8 mouse cellular contexts compared by ENCODE assay signal in the genomic region with DNA sequence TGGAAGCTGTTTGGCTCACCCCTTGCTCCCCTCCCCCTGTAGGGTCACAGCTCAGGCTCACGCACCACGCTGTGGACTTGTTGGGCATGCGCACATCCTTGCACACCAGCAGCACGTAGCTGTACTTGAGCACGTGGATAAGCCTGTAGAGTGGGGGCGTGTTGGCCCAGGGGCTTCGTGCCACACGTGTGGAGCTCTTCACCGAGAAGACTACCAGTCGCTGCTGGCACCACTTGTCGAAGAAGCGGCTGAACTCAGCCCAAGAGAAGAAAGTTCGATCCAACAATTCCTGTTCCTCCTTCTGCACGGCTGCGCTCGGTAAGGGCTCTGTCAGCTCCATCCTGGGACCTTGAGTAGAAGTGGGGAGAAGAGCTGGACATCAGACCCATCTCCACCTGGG. TPM values are rescaled to one million over a fixed set of nuclear protein-coding genes. Genes with fewer than 3 reads are reported as not detected.
DNase-seq lines count a peak whose midpoint lies in the region; ATAC-seq and TF ChIP-seq lines count a peak whose summit lies in the region.

A gene (plus strand): TSS at position 203 of the 400 bp plus-strand sequence.

- H3K9ac ChIP-seq in kidney, postnatal 0 days (ENCODE audit: low read depth, low read length) = peak within 1 kb of the TSS; percentile 72
- peak within 1 kb of the TSS; percentile 75 for H3K9ac ChIP-seq in embryonic facial prominence, embryonic 12.5 days
- peak within 1 kb of the TSS; percentile 91 for H3K9ac ChIP-seq in midbrain, embryonic 16.5 days (ENCODE audit: low read depth, low read length)

- POLR2A ChIA-PET in Patski (lab: Charles Lee) = interaction anchor here (1.6 kb wide), 1 partner anchor 10 kb away, joined by 6 read pairs; no protein-coding TSS in a partner anchor

- H3K4me3 ChIP-seq in kidney, postnatal 0 days (replicated peaks; ENCODE audit: low read depth, low read length) = peak within 1 kb of the TSS; percentile 62
- H3K4me3 ChIP-seq in embryonic facial prominence, embryonic 12.5 days = peak within 1 kb of the TSS; percentile 64
- peak within 1 kb of the TSS; percentile 77 for H3K4me3 ChIP-seq in midbrain, embryonic 16.5 days (ENCODE audit: low read depth, low read length)

- H3K4me2 ChIP-seq in kidney, postnatal 0 days (ENCODE audit: low read length) = peak within 1 kb of the TSS; percentile 58
- H3K4me2 ChIP-seq in embryonic facial prominence, embryonic 12.5 days (replicated peaks) = peak within 1 kb of the TSS; percentile 59
- peak within 1 kb of the TSS; percentile 62 for H3K4me2 ChIP-seq in midbrain, embryonic 16.5 days (ENCODE audit: low read length)

- 0 out of 2 replicates have a peak, but pooled peaks cover 3% of the 10 kb centered on the region for H3K36me3 ChIP-seq in kidney, postnatal 0 days (ENCODE audit: insufficient read depth, low read length)
- peaks cover 49% of the 10 kb centered on the region for H3K36me3 ChIP-seq in embryonic facial prominence, embryonic 12.5 days
- peaks cover 36% of the 10 kb centered on the region for H3K36me3 ChIP-seq in midbrain, embryonic 16.5 days (ENCODE audit: control insufficient read depth, insufficient read depth, low read length)

- ATAC-seq in kidney, postnatal 0 days (replicated peaks; ENCODE audit: low FRiP score, low read depth) = no peak
- no peak for ATAC-seq in Patski
- ATAC-seq in embryonic facial prominence, embryonic 12.5 days (ENCODE audit: insufficient number of reproducible peaks, insufficient read depth, low FRiP score, low TSS enrichment) = no peak
- ATAC-seq in inflammation-experienced regulatory T-cells, adult 6 months = no peak
- ATAC-seq in midbrain, embryonic 16.5 days = no peak

- TF ChIP-seq CTCF in kidney, postnatal 0 days (IDR thresholded peaks at IDR 0.05; ENCODE audit: low read depth) = no peak
- TF ChIP-seq CTCF in Patski (IDR thresholded peaks at IDR 0.05) = no peak

- no peaks in the 10 kb centered on the region for H3K9me3 ChIP-seq in kidney, postnatal 0 days (replicated peaks; ENCODE audit: low read length)
- H3K9me3 ChIP-seq in embryonic facial prominence, embryonic 12.5 days = peaks cover 3% of the 10 kb centered on the region; the same call in 1 of the 2 replicates
- no peaks in the 10 kb centered on the region; the same call in 1 of the 2 replicates for H3K9me3 ChIP-seq in midbrain, embryonic 16.5 days (replicated peaks; ENCODE audit: control insufficient read depth, low read length, poor library complexity, severe bottlenecking)

- peak within 1 kb of the TSS; percentile 77 for H3K27ac ChIP-seq in kidney, postnatal 0 days
- H3K27ac ChIP-seq in embryonic facial prominence, embryonic 12.5 days = peak within 1 kb of the TSS; percentile 87
- peak within 1 kb of the TSS; percentile 93 for H3K27ac ChIP-seq in midbrain, embryonic 16.5 days (ENCODE audit: low read length)

- WGBS in kidney, postnatal 0 days = 96% methylated on average over 16 of the region's 16 CpGs
- 97% methylated on average over 16 of the region's 16 CpGs for WGBS in embryonic facial prominence, embryonic 12.5 days
- WGBS in midbrain, embryonic 16.5 days = 96% methylated on average over 16 of the region's 16 CpGs

- H3K4me1 ChIP-seq in kidney, postnatal 0 days (replicated peaks; ENCODE audit: insufficient read depth, low read length) = no peaks in the 10 kb centered on the region
- peaks cover 7% of the 10 kb centered on the region; the same call in 1 of the 2 replicates for H3K4me1 ChIP-seq in embryonic facial prominence, embryonic 12.5 days
- peaks cover 6% of the 10 kb centered on the region for H3K4me1 ChIP-seq in midbrain, embryonic 16.5 days (ENCODE audit: control insufficient read depth, insufficient read depth, low read length)

- no peak for DNase-seq in kidney, postnatal 0 days (ENCODE audit: low spot score)
- DNase-seq in kidney, adult 18-20 months = no peak
- no peak for DNase-seq in Patski (ENCODE audit: low read depth, low spot score)
- DNase-seq in layer of hippocampus, adult 9-11 months = no peak
- no peak for DNase-seq in right cerebral cortex, postnatal 14 days

- CTCF ChIA-PET in Patski (lab: Charles Lee) = interaction anchor here (3.1 kb wide), 1 partner anchor 11 kb away, joined by 12 read pairs; no protein-coding TSS in a partner anchor

- no peaks in the 10 kb centered on the region for H3K27me3 ChIP-seq in kidney, postnatal 0 days (ENCODE audit: insufficient read depth, low read length)
- no peaks in the 10 kb centered on the region for H3K27me3 ChIP-seq in Patski
- H3K27me3 ChIP-seq in embryonic facial prominence, embryonic 12.5 days = no peaks in the 10 kb centered on the region
- H3K27me3 ChIP-seq in midbrain, embryonic 16.5 days (ENCODE audit: control insufficient read depth, insufficient read depth, low read depth, low read length) = no peaks in the 10 kb centered on the region

- in situ Hi-C loops in Patski (cut with MboI; ENCODE audit: low pct_unique_long_range_greater_than_20kb) = loop anchor here (10.0 kb wide), 1 partner anchor 222 kb away; a partner anchor contains a TSS

RNA-seq across cellular contexts. Expression of the gene that starts here (rescaled TPM):
- 49.8 and 61.7 TPM in 2 replicates for polyA plus RNA-seq in kidney, postnatal 0 days (2015; fragmentation: Nextera tagmentation; extraction: Ambion mirVana)
- polyA plus RNA-seq in Patski (2021) = 33.2 TPM
- polyA plus RNA-seq in embryonic facial prominence, embryonic 12.5 days (2016; fragmentation: Nextera tagmentation; extraction: Ambion mirVana) = 117 and 120 TPM in 2 replicates
- polyA plus RNA-seq in inflammation-experienced regulatory T-cells, adult 6 months (2017; shearing (Covaris generic)) = 10 to 100 TPM; 24.1 to 85.4 (median 33.4) TPM
- polyA plus RNA-seq in midbrain, embryonic 16.5 days (2015; fragmentation: Nextera tagmentation; extraction: Ambion mirVana) = 31.7 and 33.6 TPM in 2 replicates
